In genomic region chr17:35833239-35833751, GRCm38 (mm10) we compare ENCODE assay signal across 9 mouse cellular contexts. TPM values are rescaled to one million over a fixed set of nuclear protein-coding genes. Genes with fewer than 3 reads are reported as not detected.
A peak's percentile ranks its signal among the peaks of the same experiment; 100 is the strongest.
DNase-seq lines count a peak whose midpoint lies in the region; ATAC-seq and TF ChIP-seq lines count a peak whose summit lies in the region.
"Had no signal": no experiment of that assay in that cellular context is flagged by ENCODE, and none has a peak within 500 bp of the region (broad histone marks: within the 10 kb centered on the region; RNA-seq: fewer than 3 reads in every experiment).

No protein-coding gene starts in this region.

- no peak overlapping the region; the same call in 1 of the 2 replicates for H3K4me3 ChIP-seq in kidney, embryonic 15.5 days (replicated peaks)
- H3K4me3 ChIP-seq in embryonic fibroblast, embryonic 13.5 days (ENCODE audit: insufficient read depth, low read length) = no peak overlapping the region
- H3K4me3 ChIP-seq in midbrain, embryonic 14.5 days (replicated peaks; ENCODE audit: low read depth, low read length) = no peak overlapping the region
- H3K4me3 ChIP-seq in gastrocnemius, adult 2 months = no peak overlapping the region

- H3K36me3 ChIP-seq in kidney, embryonic 15.5 days = peaks cover 70% of the 10 kb centered on the region
- H3K36me3 ChIP-seq in midbrain, embryonic 14.5 days (ENCODE audit: control insufficient read depth, insufficient read depth, low read length) = peaks cover 69% of the 10 kb centered on the region

- H3K27ac ChIP-seq in kidney, embryonic 15.5 days = 0 out of 2 replicates have a peak overlapping the region, but pooled peaks have one; percentile 27
- no peak overlapping the region for H3K27ac ChIP-seq in embryonic fibroblast, embryonic 13.5 days (ENCODE audit: insufficient read depth, low read length)
- no peak overlapping the region for H3K27ac ChIP-seq in midbrain, embryonic 14.5 days (replicated peaks; ENCODE audit: low read depth, low read length)
- no peak overlapping the region for H3K27ac ChIP-seq in gastrocnemius, adult 2 months

- DNase-seq in cerebellum, adult 9-11 months = peak; percentile 49
- DNase-seq in cerebellum, adult 8-10 months = no peak
- DNase-seq in kidney, adult 8-10 months = no peak
- no peak for DNase-seq in midbrain, embryonic 14.5 days
- DNase-seq in frontal cortex, postnatal 25 days (ENCODE audit: low spot score in 2 of 2) = no peak
- DNase-seq in gastrocnemius, adult 2 months = no peak
- DNase-seq: lung, postnatal 14 days had no signal

- H3K4me2 ChIP-seq in kidney, embryonic 15.5 days = no peak overlapping the region
- peak overlapping the region; percentile 82; the same call in 1 of the 2 replicates for H3K4me2 ChIP-seq in midbrain, embryonic 14.5 days (ENCODE audit: low read length)

- H3K27me3 ChIP-seq in kidney, embryonic 15.5 days = no peaks in the 10 kb centered on the region
- H3K27me3 ChIP-seq in midbrain, embryonic 14.5 days (ENCODE audit: control insufficient read depth, insufficient read depth, low read length) = no peaks in the 10 kb centered on the region

- intact Hi-C loops in gastrocnemius, adult 2 months (cut with DNase I) = no loop called here

- TF ChIP-seq POLR2A in embryonic fibroblast, embryonic 13.5 days (IDR thresholded peaks at IDR 0.05; ENCODE audit: low read depth, low read length) = peak; percentile 68; the same call in 1 of the 2 replicates

- peaks cover 43% of the 10 kb centered on the region for H3K4me1 ChIP-seq in kidney, embryonic 15.5 days
- H3K4me1 ChIP-seq in embryonic fibroblast, embryonic 13.5 days (ENCODE audit: control insufficient read depth, insufficient read depth, low read length) = peaks cover 3% of the 10 kb centered on the region; the same call in 1 of the 2 replicates
- H3K4me1 ChIP-seq in midbrain, embryonic 14.5 days (ENCODE audit: control insufficient read depth, insufficient read depth, low read length) = peaks cover 24% of the 10 kb centered on the region

- TF ChIP-seq CTCF in embryonic fibroblast, embryonic 13.5 days (IDR thresholded peaks at IDR 0.05; ENCODE audit: borderline replicate concordance, insufficient read depth, low read length) = no peak
- TF ChIP-seq CTCF in gastrocnemius, adult 2 months (IDR thresholded peaks at IDR 0.05) = no peak

- no peaks in the 10 kb centered on the region for H3K9me3 ChIP-seq in kidney, embryonic 15.5 days (replicated peaks)
- H3K9me3 ChIP-seq in midbrain, embryonic 14.5 days (ENCODE audit: control insufficient read depth, low read length) = no peaks in the 10 kb centered on the region

- no peak for ATAC-seq in kidney, embryonic 15.5 days (replicated peaks; ENCODE audit: low FRiP score)
- ATAC-seq in midbrain, embryonic 14.5 days (ENCODE audit: low FRiP score, low TSS enrichment) = no peak

- WGBS in kidney, embryonic 15.5 days = 30% methylated on average over 5 of the region's 5 CpGs
- WGBS in midbrain, embryonic 14.5 days = 27% methylated on average over 5 of the region's 5 CpGs

- no peak overlapping the region for H3K9ac ChIP-seq in kidney, embryonic 15.5 days
- 0 out of 2 replicates have a peak overlapping the region, but pooled peaks have one; percentile 9 for H3K9ac ChIP-seq in midbrain, embryonic 14.5 days (replicated peaks; ENCODE audit: low read length)

RNA-seq across cellular contexts. Expression of gene Tubb5, which starts 4.8 kb away (rescaled TPM):
- 951 and 997 TPM in 2 replicates for polyA plus RNA-seq in kidney, embryonic 15.5 days (2015; fragmentation: Nextera tagmentation; extraction: Ambion mirVana)
- 856 and 947 TPM in 2 replicates for polyA plus RNA-seq in embryonic fibroblast, embryonic 13.5 days (2011; ENCODE audit: insufficient read length, low read depth, missing spikeins)
- polyA plus RNA-seq in midbrain, embryonic 14.5 days (2014; fragmentation: Nextera tagmentation; extraction: Ambion mirVana) = 1,880 and 2,054 TPM in 2 replicates
- total RNA-seq in gastrocnemius, adult 2 months (2021) = 10 to 100 TPM; 29.7 to 40.0 TPM

RNA-seq across cellular contexts. Expression of gene Mdc1, which starts 8.0 kb away (rescaled TPM):
- 16.5 TPM in 2 replicates for polyA plus RNA-seq in kidney, embryonic 15.5 days (2015; fragmentation: Nextera tagmentation; extraction: Ambion mirVana)
- polyA plus RNA-seq in embryonic fibroblast, embryonic 13.5 days (2011; ENCODE audit: insufficient read length, low read depth, missing spikeins) = 30.4 and 31.8 TPM in 2 replicates
- polyA plus RNA-seq in midbrain, embryonic 14.5 days (2014; fragmentation: Nextera tagmentation; extraction: Ambion mirVana) = 7.3 and 8.2 TPM in 2 replicates
- 1 to 10 TPM; 3.6 to 4.4 TPM for total RNA-seq in gastrocnemius, adult 2 months (2021)

RNA-seq across cellular contexts. Expression of gene Flot1, which starts 10.3 kb away (rescaled TPM):
- polyA plus RNA-seq in kidney, embryonic 15.5 days (2015; fragmentation: Nextera tagmentation; extraction: Ambion mirVana) = 42.3 and 44.6 TPM in 2 replicates
- polyA plus RNA-seq in embryonic fibroblast, embryonic 13.5 days (2011; ENCODE audit: insufficient read length, low read depth, missing spikeins) = 66.3 and 78.7 TPM in 2 replicates
- polyA plus RNA-seq in midbrain, embryonic 14.5 days (2014; fragmentation: Nextera tagmentation; extraction: Ambion mirVana) = 59.9 and 74.0 TPM in 2 replicates
- total RNA-seq in gastrocnemius, adult 2 months (2021) = 10 to 100 TPM; 45.4 to 50.9 TPM

RNA-seq across cellular contexts. Expression of gene Ier3, which starts 11.8 kb away (rescaled TPM):
- polyA plus RNA-seq in kidney, embryonic 15.5 days (2015; fragmentation: Nextera tagmentation; extraction: Ambion mirVana) = 25.3 and 25.4 TPM in 2 replicates
- 82.6 and 120 TPM in 2 replicates for polyA plus RNA-seq in embryonic fibroblast, embryonic 13.5 days (2011; ENCODE audit: insufficient read length, low read depth, missing spikeins)
- 3.3 and 4.0 TPM in 2 replicates for polyA plus RNA-seq in midbrain, embryonic 14.5 days (2014; fragmentation: Nextera tagmentation; extraction: Ambion mirVana)
- total RNA-seq in gastrocnemius, adult 2 months (2021) = 1 to 10 TPM; 4.4 to 8.6 TPM

RNA-seq across cellular contexts. Expression of gene Nrm, which starts 27.8 kb away (rescaled TPM):
- 58.0 and 65.7 TPM in 2 replicates for polyA plus RNA-seq in kidney, embryonic 15.5 days (2015; fragmentation: Nextera tagmentation; extraction: Ambion mirVana)
- 9.8 and 15.5 TPM in 2 replicates for polyA plus RNA-seq in embryonic fibroblast, embryonic 13.5 days (2011; ENCODE audit: insufficient read length, low read depth, missing spikeins)
- 14.5 and 20.2 TPM in 2 replicates for polyA plus RNA-seq in midbrain, embryonic 14.5 days (2014; fragmentation: Nextera tagmentation; extraction: Ambion mirVana)
- under 1 TPM; 0.82 to 0.86 TPM for total RNA-seq in gastrocnemius, adult 2 months (2021)
